8 mouse cellular contexts compared by ENCODE assay signal in the genomic region with DNA sequence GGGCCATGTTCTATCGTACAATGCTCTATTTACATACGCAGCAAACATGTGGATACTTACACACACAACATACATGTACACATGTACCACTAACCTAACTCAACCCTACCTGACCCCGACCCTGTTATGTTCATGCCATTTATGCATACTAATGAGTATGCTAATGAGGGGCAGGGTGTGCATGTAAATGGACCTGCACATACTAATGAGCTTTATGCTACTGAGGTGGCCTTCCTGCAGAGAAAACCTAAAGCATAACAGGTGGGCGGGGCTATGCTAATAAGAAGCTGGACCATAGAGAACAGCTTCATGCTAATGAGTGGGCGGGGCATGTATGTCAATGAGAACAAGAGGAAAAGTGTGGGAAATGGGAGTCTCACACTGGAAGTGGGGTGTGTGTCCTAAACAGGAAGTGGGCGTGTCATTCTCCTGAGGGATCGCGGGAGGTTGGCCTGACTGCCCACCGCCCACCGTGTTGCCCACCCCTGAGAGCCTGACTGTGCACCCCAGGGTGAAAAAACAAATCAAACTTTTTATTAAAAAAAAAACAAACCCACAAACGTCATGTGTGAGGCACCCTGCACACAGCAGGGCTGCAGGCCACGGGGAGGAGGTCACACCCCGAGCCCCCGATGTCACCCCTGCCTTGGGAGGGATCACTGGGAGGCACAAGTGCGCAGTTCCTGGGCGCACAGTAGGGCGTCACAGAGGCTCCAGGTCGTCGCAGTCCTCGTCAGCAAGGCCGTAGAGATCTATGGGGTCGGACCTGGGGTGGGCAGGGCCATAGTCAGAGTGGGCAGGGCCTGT. TPM values are rescaled to one million over a fixed set of nuclear protein-coding genes. Genes with fewer than 3 reads are reported as not detected.
DNase-seq lines count a peak whose midpoint lies in the region; ATAC-seq lines count a peak whose summit lies in the region.

A gene (minus strand): TSS at position 803 of the 807 bp plus-strand sequence.

- peaks cover 11% of the 10 kb centered on the region for H3K36me3 ChIP-seq in neural tube, embryonic 11.5 days (ENCODE audit: control insufficient read depth, insufficient read depth, low read length)
- H3K36me3 ChIP-seq in forebrain, embryonic 13.5 days (ENCODE audit: poor library complexity, severe bottlenecking), result peaks cover 16% of the 10 kb centered on the region
- H3K36me3 ChIP-seq in midbrain, embryonic 13.5 days, result peaks cover 18% of the 10 kb centered on the region

- H3K27ac ChIP-seq in neural tube, embryonic 11.5 days (ENCODE audit: low read depth, low read length), result no peak within 1 kb of the TSS
- H3K27ac ChIP-seq in forebrain, embryonic 13.5 days, result no peak within 1 kb of the TSS
- H3K27ac ChIP-seq in midbrain, embryonic 13.5 days, result no peak within 1 kb of the TSS

- H3K4me1 ChIP-seq in neural tube, embryonic 11.5 days (ENCODE audit: control insufficient read depth, insufficient read depth, low read length), result no peaks in the 10 kb centered on the region
- no peaks in the 10 kb centered on the region for H3K4me1 ChIP-seq in forebrain, embryonic 13.5 days
- no peaks in the 10 kb centered on the region for H3K4me1 ChIP-seq in midbrain, embryonic 13.5 days (replicated peaks)

- peak; percentile 9 for DNase-seq in neural tube, embryonic 11.5 days (ENCODE audit: low spot score)
- DNase-seq in neural tube, embryonic 10.5 days (ENCODE audit: extremely low spot score, low spot score), result no peak
- no peak for DNase-seq in adrenal gland, postnatal 10 days
- peak; percentile 9 for DNase-seq in heart, postnatal 4 days
- DNase-seq in layer of hippocampus, postnatal 36 days, result no peak
- no peak for DNase-seq in spleen, adult 12 weeks (ENCODE audit: low spot score)

- 95% methylated on average over 22 of the region's 22 CpGs for WGBS in neural tube, embryonic 11.5 days
- WGBS in forebrain, embryonic 13.5 days, result 97% methylated on average over 22 of the region's 22 CpGs
- 98% methylated on average over 22 of the region's 22 CpGs for WGBS in midbrain, embryonic 13.5 days

- ATAC-seq in neural tube, embryonic 11.5 days (ENCODE audit: insufficient read depth, low FRiP score, low TSS enrichment), result peak; percentile 53; the same call in 1 of the 2 replicates
- peak; percentile 70 for ATAC-seq in forebrain, embryonic 13.5 days
- peak; percentile 43; the same call in 1 of the 2 replicates for ATAC-seq in midbrain, embryonic 13.5 days

- H3K9me3 ChIP-seq in neural tube, embryonic 11.5 days (ENCODE audit: control insufficient read depth, low read length), result peaks cover 5% of the 10 kb centered on the region; the same call in 1 of the 2 replicates
- no peaks in the 10 kb centered on the region for H3K9me3 ChIP-seq in forebrain, embryonic 13.5 days (replicated peaks)
- peaks cover 6% of the 10 kb centered on the region; the same call in 1 of the 2 replicates for H3K9me3 ChIP-seq in midbrain, embryonic 13.5 days

- no peak within 1 kb of the TSS for H3K9ac ChIP-seq in neural tube, embryonic 11.5 days (ENCODE audit: low read length)
- H3K9ac ChIP-seq in forebrain, embryonic 13.5 days, result no peak within 1 kb of the TSS
- no peak within 1 kb of the TSS for H3K9ac ChIP-seq in midbrain, embryonic 13.5 days (replicated peaks)

- H3K4me2 ChIP-seq in neural tube, embryonic 11.5 days (ENCODE audit: low read depth), result no peak within 1 kb of the TSS
- H3K4me2 ChIP-seq in forebrain, embryonic 13.5 days, result no peak within 1 kb of the TSS
- H3K4me2 ChIP-seq in midbrain, embryonic 13.5 days (replicated peaks), result no peak within 1 kb of the TSS

- no peak within 1 kb of the TSS for H3K4me3 ChIP-seq in neural tube, embryonic 11.5 days (ENCODE audit: low read depth, low read length)
- H3K4me3 ChIP-seq in forebrain, embryonic 13.5 days, result no peak within 1 kb of the TSS
- H3K4me3 ChIP-seq in midbrain, embryonic 13.5 days (replicated peaks), result no peak within 1 kb of the TSS

- no peaks in the 10 kb centered on the region for H3K27me3 ChIP-seq in neural tube, embryonic 11.5 days (ENCODE audit: control insufficient read depth, insufficient read depth, low read length)
- H3K27me3 ChIP-seq in forebrain, embryonic 13.5 days, result no peaks in the 10 kb centered on the region
- no peaks in the 10 kb centered on the region for H3K27me3 ChIP-seq in midbrain, embryonic 13.5 days

RNA-seq across cellular contexts. Expression of the gene that starts here (rescaled TPM):
- polyA plus RNA-seq in neural tube, embryonic 11.5 days (2014; fragmentation: Nextera tagmentation; extraction: Ambion mirVana), result 126 and 133 TPM in 2 replicates
- total RNA-seq in adrenal gland, postnatal 10 days (2021), result 100 to 1,000 TPM; 103 to 128 TPM
- polyA plus RNA-seq in forebrain, embryonic 13.5 days (2015; fragmentation: Nextera tagmentation; extraction: Ambion mirVana), result 132 and 136 TPM in 2 replicates
- 100 to 1,000 TPM; 143 to 155 TPM for total RNA-seq in heart, postnatal 4 days (2021)
- 10 to 100 TPM; 95.5 to 95.6 TPM for total RNA-seq in layer of hippocampus, postnatal 36 days (2021)
- polyA plus RNA-seq in midbrain, embryonic 13.5 days (2015; fragmentation: Nextera tagmentation; extraction: Ambion mirVana), result 166 and 188 TPM in 2 replicates

Comparison
In these comparisons a context has a peak if more than half of its experiments do, and no peak if none do; other contexts are left out.
1. DNase-seq: peak in neural tube, embryonic 11.5 days (single experiment) and heart, postnatal 4 days (single experiment); none in neural tube, embryonic 10.5 days (single experiment), adrenal gland, postnatal 10 days (single experiment), layer of hippocampus, postnatal 36 days (0 of 2) and spleen, adult 12 weeks (single experiment).
2. Peak in every context shown above with its lines, with median percentiles within 50 percentile points of each other: ATAC-seq.